Mouse (Mus musculus) megakaryocyte, adult 5-6 weeks (primary cell): ENCODE measurements around the gene Cd1d1. TPM values are rescaled to one million over a fixed set of nuclear protein-coding genes. Genes with fewer than 3 reads are reported as not detected.
A peak's percentile ranks its signal among the peaks of the same experiment; 100 is the strongest.
"Not testable (repeated sequence)": the region's sequence is repeated elsewhere in the genome, so short reads cannot be mapped to it uniquely, and the experiment has no call there.

ENCODE experiments used
- ATAC-seq: 2 replicates; pipeline ENCODE4 v1.8.0; 2016; ENCODE audit warnings: mild to moderate bottlenecking, inconsistent platforms; ENCODE audit not compliant: poor library complexity, severe bottlenecking
- total RNA-seq, 2 experiments: library from RNA; stranded (forward) in 1 of 2; stranded (reverse) in 1 of 2; fragments of 153-499, 151-499 nt in 1 of 2; fragments of 221-1000, 200-1000 nt in 1 of 2; gene quantifications; 2 replicates each; pipeline versions ENCODE4 v1.2.3 to v1.2.4; 2015 to 2017

Gene Cd1d1
- total RNA-seq (2015) (15.3 and 27.2 TPM in 2 replicates), total RNA-seq (2017) (16.5 and 18.5 TPM in 2 replicates)

- ATAC-seq, result no peak
These were observed at the start of gene Cd1d1 for GRCm38 (mm10) chr3:86999415-86999740. Gene Cd1d1, minus strand, starts transcription at chr3:86999441.

- ATAC-seq, result no peak
These were observed 48.6 kb upstream of the Cd1d1 start for GRCm38 (mm10) chr3:87047801-87048200.

- ATAC-seq, result no peak
These were observed 42.5 kb upstream of the Cd1d1 start for GRCm38 (mm10) chr3:87041733-87042132.

- ATAC-seq, result no peak
These were observed 39.3 kb upstream of the Cd1d1 start for GRCm38 (mm10) chr3:87038500-87038899.

GRCm38 (mm10) chr3:87034061-87034460, 34.8 kb upstream of the Cd1d1 start:
- ATAC-seq, result no peak

- peak; percentile 81 for ATAC-seq
These were observed 34.1 kb upstream of the Cd1d1 start for GRCm38 (mm10) chr3:87033357-87033756.

GRCm38 (mm10) chr3:87030855-87031254, 31.6 kb upstream of the Cd1d1 start:
- ATAC-seq, result peak; percentile 82

GRCm38 (mm10) chr3:87017707-87018106, 18.5 kb upstream of the Cd1d1 start:
- peak; percentile 94 for ATAC-seq

- peak; percentile 69 for ATAC-seq
These were observed 17.8 kb upstream of the Cd1d1 start for GRCm38 (mm10) chr3:87017001-87017400.

- ATAC-seq, result no peak
These were observed 16.7 kb upstream of the Cd1d1 start for GRCm38 (mm10) chr3:87015931-87016330.

- ATAC-seq, result not testable (repeated sequence)
These were observed 13.2 kb upstream of the Cd1d1 start for GRCm38 (mm10) chr3:87012406-87012805.

GRCm38 (mm10) chr3:87008281-87008680, 9.0 kb upstream of the Cd1d1 start:
- not testable (repeated sequence) for ATAC-seq

GRCm38 (mm10) chr3:87000676-87001075, 1.4 kb upstream of the Cd1d1 start:
- ATAC-seq, result peak; percentile 13; the same call in 1 of the 2 replicates

GRCm38 (mm10) chr3:87000051-87000450, 810 bp upstream of the Cd1d1 start:
- peak; percentile 34 for ATAC-seq

- peak; percentile 79 for ATAC-seq
These were observed 517 bp downstream of the Cd1d1 start for GRCm38 (mm10) chr3:86998433-86999414.

GRCm38 (mm10) chr3:86996111-86996510, 3.1 kb downstream of the Cd1d1 start:
- ATAC-seq, result no peak

GRCm38 (mm10) chr3:86995381-86995780, 3.9 kb downstream of the Cd1d1 start:
- no peak for ATAC-seq

- peak; percentile 90 for ATAC-seq
These were observed 12.3 kb downstream of the Cd1d1 start for GRCm38 (mm10) chr3:86986969-86987368.

GRCm38 (mm10) chr3:86986490-86986889, 12.8 kb downstream of the Cd1d1 start:
- peak; percentile 47 for ATAC-seq

- no peak for ATAC-seq
These were observed 15.9 kb downstream of the Cd1d1 start for GRCm38 (mm10) chr3:86983382-86983781.

- peak; percentile 80 for ATAC-seq
These were observed 22.7 kb downstream of the Cd1d1 start for GRCm38 (mm10) chr3:86976546-86976945.

GRCm38 (mm10) chr3:86975150-86975549, 24.1 kb downstream of the Cd1d1 start:
- ATAC-seq, result no peak
